19 mouse cellular contexts compared by ENCODE assay signal in genomic region chr9:32968446-32968845, GRCm38 (mm10).
A peak's percentile ranks its signal among the peaks of the same experiment; 100 is the strongest.
DNase-seq lines count a peak whose midpoint lies in the region; ATAC-seq and TF ChIP-seq lines count a peak whose summit lies in the region.
"Had no signal": no experiment of that assay in that cellular context is flagged by ENCODE, and none has a peak within 500 bp of the region (broad histone marks: within the 10 kb centered on the region; RNA-seq: fewer than 3 reads in every experiment).

No protein-coding gene starts in this region.

- H3K27ac ChIP-seq in heart, embryonic 10.5 days: no peak overlapping the region
- H3K27ac ChIP-seq in limb, embryonic 14.5 days (replicated peaks; ENCODE audit: low read depth, low read length): no peak overlapping the region
- no peak overlapping the region for H3K27ac ChIP-seq in limb, embryonic 10.5 days
- no peak overlapping the region for H3K27ac ChIP-seq in embryonic facial prominence, embryonic 14.5 days (replicated peaks; ENCODE audit: low read depth, low read length)
- H3K27ac ChIP-seq in stomach, postnatal 0 days (replicated peaks): no peak overlapping the region
- H3K27ac ChIP-seq in forebrain, embryonic 11.5 days (ENCODE audit: low read depth, low read length): no peak overlapping the region
- H3K27ac ChIP-seq: forebrain, embryonic 10.5 days; hindbrain, embryonic 14.5 days; macrophage; midbrain, embryonic 10.5 days had no signal

- H3K9me3 ChIP-seq in heart, embryonic 10.5 days: no peaks in the 10 kb centered on the region
- H3K9me3 ChIP-seq in limb, embryonic 14.5 days (ENCODE audit: control insufficient read depth, low read length): no peaks in the 10 kb centered on the region
- no peaks in the 10 kb centered on the region for H3K9me3 ChIP-seq in limb, embryonic 10.5 days (replicated peaks)
- no peaks in the 10 kb centered on the region for H3K9me3 ChIP-seq in embryonic facial prominence, embryonic 14.5 days (ENCODE audit: control insufficient read depth, low read length)
- H3K9me3 ChIP-seq in stomach, postnatal 0 days (ENCODE audit: control insufficient read depth, low read length): no peaks in the 10 kb centered on the region
- no peaks in the 10 kb centered on the region for H3K9me3 ChIP-seq in forebrain, embryonic 11.5 days (ENCODE audit: control insufficient read depth, low read length)
- H3K9me3 ChIP-seq: forebrain, embryonic 10.5 days; midbrain, embryonic 10.5 days had no signal

- no peak for TF ChIP-seq CTCF in stomach, postnatal 0 days (IDR thresholded peaks at IDR 0.05; ENCODE audit: low read depth)

- H3K9ac ChIP-seq in limb, embryonic 14.5 days (ENCODE audit: low read depth, low read length, severe bottlenecking): no peak overlapping the region
- no peak overlapping the region for H3K9ac ChIP-seq in embryonic facial prominence, embryonic 14.5 days (ENCODE audit: low read depth, low read length)
- H3K9ac ChIP-seq in stomach, postnatal 0 days (ENCODE audit: low read length): no peak overlapping the region
- H3K9ac ChIP-seq in forebrain, embryonic 11.5 days (ENCODE audit: low read length): no peak overlapping the region
- H3K9ac ChIP-seq: hindbrain, embryonic 14.5 days had no signal

- no peaks in the 10 kb centered on the region for H3K27me3 ChIP-seq in heart, embryonic 10.5 days (ENCODE audit: insufficient read depth, poor library complexity, severe bottlenecking)
- H3K27me3 ChIP-seq in limb, embryonic 14.5 days (ENCODE audit: control insufficient read depth, insufficient read depth, low read length): no peaks in the 10 kb centered on the region
- H3K27me3 ChIP-seq in limb, embryonic 10.5 days (ENCODE audit: low read depth, poor library complexity, severe bottlenecking): no peaks in the 10 kb centered on the region
- no peaks in the 10 kb centered on the region for H3K27me3 ChIP-seq in embryonic facial prominence, embryonic 14.5 days (replicated peaks; ENCODE audit: control insufficient read depth, insufficient read depth, low read length)
- H3K27me3 ChIP-seq in stomach, postnatal 0 days (ENCODE audit: control insufficient read depth, insufficient read depth, low read length): no peaks in the 10 kb centered on the region
- no peaks in the 10 kb centered on the region for H3K27me3 ChIP-seq in forebrain, embryonic 11.5 days (ENCODE audit: control insufficient read depth, insufficient read depth, low read length)
- H3K27me3 ChIP-seq: Patski had no signal

- intact Hi-C loops in heart, postnatal 10 days (cut with DNase I): no loop called here

- WGBS in heart, embryonic 10.5 days: 78% methylated on average over 2 of the region's 2 CpGs
- 27% methylated on average over 2 of the region's 2 CpGs for WGBS in limb, embryonic 14.5 days
- WGBS in limb, embryonic 10.5 days: 89% methylated on average over 2 of the region's 2 CpGs
- WGBS in embryonic facial prominence, embryonic 14.5 days: 19% methylated on average over 2 of the region's 2 CpGs
- WGBS in stomach, postnatal 0 days: 12% methylated on average over 2 of the region's 2 CpGs
- 83% methylated on average over 2 of the region's 2 CpGs for WGBS in forebrain, embryonic 11.5 days

- no peak overlapping the region for H3K4me2 ChIP-seq in limb, embryonic 14.5 days (replicated peaks; ENCODE audit: low read depth, low read length, severe bottlenecking)
- H3K4me2 ChIP-seq in embryonic facial prominence, embryonic 14.5 days (ENCODE audit: low read depth, low read length): no peak overlapping the region
- H3K4me2 ChIP-seq in stomach, postnatal 0 days (replicated peaks; ENCODE audit: low read depth): no peak overlapping the region
- no peak overlapping the region for H3K4me2 ChIP-seq in forebrain, embryonic 11.5 days (ENCODE audit: low read depth, low read length, severe bottlenecking)
- H3K4me2 ChIP-seq: hindbrain, embryonic 14.5 days had no signal

- no peaks in the 10 kb centered on the region for H3K4me1 ChIP-seq in heart, embryonic 10.5 days
- H3K4me1 ChIP-seq in limb, embryonic 14.5 days (ENCODE audit: control insufficient read depth, insufficient read depth, low read length): peaks cover 26% of the 10 kb centered on the region
- peaks cover 31% of the 10 kb centered on the region for H3K4me1 ChIP-seq in limb, embryonic 10.5 days
- peaks cover 8% of the 10 kb centered on the region; the same call in 1 of the 2 replicates for H3K4me1 ChIP-seq in embryonic facial prominence, embryonic 14.5 days (ENCODE audit: control insufficient read depth, insufficient read depth, low read length)
- H3K4me1 ChIP-seq in stomach, postnatal 0 days (replicated peaks; ENCODE audit: control insufficient read depth, insufficient read depth): no peaks in the 10 kb centered on the region
- H3K4me1 ChIP-seq in forebrain, embryonic 11.5 days (replicated peaks; ENCODE audit: control insufficient read depth, insufficient read depth, low read length): no peaks in the 10 kb centered on the region

- DNase-seq in heart, postnatal 10 days: peak; percentile 8 to 14
- no peak for DNase-seq in heart, embryonic 10.5 days (ENCODE audit: low spot score)
- peak; percentile 65 for DNase-seq in limb, embryonic 14.5 days (ENCODE audit: low spot score)
- no peak for DNase-seq in limb, embryonic 10.5 days (ENCODE audit: low spot score)
- peak; percentile 68 for DNase-seq in embryonic facial prominence, embryonic 14.5 days (ENCODE audit: low spot score)
- no peak for DNase-seq in stomach, postnatal 0 days (ENCODE audit: low spot score)
- DNase-seq in forebrain, embryonic 11.5 days (ENCODE audit: low spot score): no peak
- DNase-seq: adrenal gland, postnatal 14 days; cerebellum, adult 11-12 months; cerebellum, postnatal 14 days; heart, postnatal 14 days; liver; lung, adult 18-20 months; right cerebral cortex, postnatal 25 days had no signal

- no peak for ATAC-seq in limb, embryonic 14.5 days (ENCODE audit: low FRiP score, low read depth)
- ATAC-seq in embryonic facial prominence, embryonic 14.5 days (ENCODE audit: low read depth): no peak
- 0 out of 2 replicates have a peak, but pooled peaks have one; percentile 42 for ATAC-seq in stomach, postnatal 0 days (ENCODE audit: low FRiP score, low TSS enrichment)
- ATAC-seq in forebrain, embryonic 11.5 days (replicated peaks; ENCODE audit: low FRiP score): no peak
- ATAC-seq: Patski had no signal

- no peak for TF ChIP-seq POLR2A in limb, embryonic 14.5 days (IDR thresholded peaks at IDR 0.05; ENCODE audit: borderline replicate concordance, extremely low read depth, insufficient read depth, insufficient read length)

- H3K36me3 ChIP-seq in heart, embryonic 10.5 days: no peaks in the 10 kb centered on the region
- no peaks in the 10 kb centered on the region for H3K36me3 ChIP-seq in limb, embryonic 14.5 days (ENCODE audit: control insufficient read depth, insufficient read depth, low read length)
- no peaks in the 10 kb centered on the region for H3K36me3 ChIP-seq in limb, embryonic 10.5 days
- no peaks in the 10 kb centered on the region for H3K36me3 ChIP-seq in embryonic facial prominence, embryonic 14.5 days (ENCODE audit: control insufficient read depth, insufficient read depth, low read length)
- no peaks in the 10 kb centered on the region for H3K36me3 ChIP-seq in stomach, postnatal 0 days (ENCODE audit: control insufficient read depth, insufficient read depth, low read length)
- H3K36me3 ChIP-seq in forebrain, embryonic 11.5 days (ENCODE audit: control insufficient read depth, insufficient read depth, low read length): no peaks in the 10 kb centered on the region
- H3K36me3 ChIP-seq: forebrain, embryonic 10.5 days; midbrain, embryonic 10.5 days had no signal

- no peak for TF ChIP-seq EP300 in stomach, postnatal 0 days (optimal IDR thresholded peaks at IDR 0.05)

- no peak overlapping the region for H3K4me3 ChIP-seq in heart, embryonic 10.5 days
- no peak overlapping the region for H3K4me3 ChIP-seq in limb, embryonic 14.5 days (replicated peaks; ENCODE audit: low read length)
- H3K4me3 ChIP-seq in limb, embryonic 10.5 days: no peak overlapping the region
- no peak overlapping the region for H3K4me3 ChIP-seq in embryonic facial prominence, embryonic 14.5 days (ENCODE audit: low read depth, low read length)
- no peak overlapping the region for H3K4me3 ChIP-seq in stomach, postnatal 0 days (ENCODE audit: low read depth, low read length)
- no peak overlapping the region for H3K4me3 ChIP-seq in forebrain, embryonic 11.5 days (ENCODE audit: low read depth, low read length)
- H3K4me3 ChIP-seq: forebrain, embryonic 10.5 days; midbrain, embryonic 10.5 days had no signal

Comparison
In these comparisons a context has a peak if more than half of its experiments do, and no peak if none do; other contexts are left out.
1. DNase-seq: peak in heart, postnatal 10 days (2 of 2), limb, embryonic 14.5 days (single experiment) and embryonic facial prominence, embryonic 14.5 days (single experiment); none in heart, embryonic 10.5 days (single experiment), limb, embryonic 10.5 days (single experiment), stomach, postnatal 0 days (single experiment) and forebrain, embryonic 11.5 days (single experiment).